Mouse (Mus musculus): ENCODE results near the gene Egfr. TPM values are rescaled to one million over a fixed set of nuclear protein-coding genes. Genes with fewer than 3 reads are reported as not detected.
A peak's percentile ranks its signal among the peaks of the same experiment; 100 is the strongest.

The Egfr gene
- polyA plus RNA-seq, 1 experiment from 2014 or later = 7.2 TPM

- H3K4me1 ChIP-seq (replicated peaks; ENCODE audit: control insufficient read depth, insufficient read depth, low read length) = no peaks in the 10 kb centered on the region; the same call in 1 of the 2 replicates
- WGBS = 33% methylated on average over 7 of the region's 7 CpGs
- peaks cover 37% of the 10 kb centered on the region for H3K27me3 ChIP-seq (ENCODE audit: control insufficient read depth, insufficient read depth, low read length)
- peak overlapping the region; percentile 54 for H3K4me3 ChIP-seq (replicated peaks; ENCODE audit: low read length)
- ATAC-seq (ENCODE audit: low FRiP score) = peak; percentile 7; the same call in 1 of the 2 replicates
- 0 out of 2 replicates have a peak overlapping the region, but pooled peaks have one; percentile 58 for H3K9ac ChIP-seq
- DNase-seq (ENCODE audit: low spot score) = no peak
- H3K9me3 ChIP-seq (ENCODE audit: control insufficient read depth, low read length) = no peaks in the 10 kb centered on the region
- no peaks in the 10 kb centered on the region for H3K36me3 ChIP-seq (replicated peaks; ENCODE audit: control insufficient read depth, insufficient read depth)
- no peak overlapping the region for H3K27ac ChIP-seq
- H3K4me2 ChIP-seq (replicated peaks) = peak overlapping the region; percentile 83
Measured at GRCm38 (mm10) chr11:16751457-16751982, 483 bp upstream of the Egfr start.

- H3K9me3 ChIP-seq (ENCODE audit: control insufficient read depth, low read length) = no peaks in the 10 kb centered on the region
- H3K36me3 ChIP-seq (replicated peaks; ENCODE audit: control insufficient read depth, insufficient read depth) = no peaks in the 10 kb centered on the region
- peak overlapping the region; percentile 54 for H3K4me3 ChIP-seq (replicated peaks; ENCODE audit: low read length)
- under 1% methylated on average over 67 of the region's 68 CpGs for WGBS
- ATAC-seq (ENCODE audit: low FRiP score) (peak; percentile 69), DNase-seq (ENCODE audit: low spot score) (no peak)
- peaks cover 37% of the 10 kb centered on the region for H3K27me3 ChIP-seq (ENCODE audit: control insufficient read depth, insufficient read depth, low read length)
- no peak overlapping the region for H3K27ac ChIP-seq
- H3K4me1 ChIP-seq (replicated peaks; ENCODE audit: control insufficient read depth, insufficient read depth, low read length) = no peaks in the 10 kb centered on the region; the same call in 1 of the 2 replicates
- peak overlapping the region; percentile 83 for H3K4me2 ChIP-seq (replicated peaks)
- peak overlapping the region; percentile 58 for H3K9ac ChIP-seq
Measured at GRCm38 (mm10) chr11:16752349-16753153, 548 bp downstream of the Egfr start.

- H3K9me3 ChIP-seq (ENCODE audit: control insufficient read depth, low read length) = no peaks in the 10 kb centered on the region
- no peak overlapping the region for H3K27ac ChIP-seq
- ATAC-seq (ENCODE audit: low FRiP score) (no peak), DNase-seq (ENCODE audit: low spot score) (no peak)
- peak overlapping the region; percentile 58; the same call in 1 of the 2 replicates for H3K9ac ChIP-seq
- H3K4me1 ChIP-seq (replicated peaks; ENCODE audit: control insufficient read depth, insufficient read depth, low read length) = no peaks in the 10 kb centered on the region; the same call in 1 of the 2 replicates
- peaks cover 37% of the 10 kb centered on the region for H3K27me3 ChIP-seq (ENCODE audit: control insufficient read depth, insufficient read depth, low read length)
- 35% methylated on average over 18 of the region's 18 CpGs for WGBS
- no peaks in the 10 kb centered on the region for H3K36me3 ChIP-seq (replicated peaks; ENCODE audit: control insufficient read depth, insufficient read depth)
- H3K4me2 ChIP-seq (replicated peaks) = peak overlapping the region; percentile 83
- H3K4me3 ChIP-seq (replicated peaks; ENCODE audit: low read length) = peak overlapping the region; percentile 54
Measured at GRCm38 (mm10) chr11:16753154-16754040, 1.4 kb downstream of the Egfr start.

GRCm38 (mm10) chr11:16759930-16760329 is 7.9 kb downstream of the Egfr start:
- Histone ChIP-seq H3K27ac (no peak overlapping the region), H3K9ac (no peak overlapping the region), H3K4me2 (replicated peaks) (no peak overlapping the region), H3K9me3 (ENCODE audit: control insufficient read depth, low read length) (no peaks in the 10 kb centered on the region), H3K36me3 (replicated peaks; ENCODE audit: control insufficient read depth, insufficient read depth) (no peaks in the 10 kb centered on the region), H3K4me1 (replicated peaks; ENCODE audit: control insufficient read depth, insufficient read depth, low read length) (no peaks in the 10 kb centered on the region), H3K4me3 (replicated peaks; ENCODE audit: low read length) (no peak overlapping the region), H3K27me3 (ENCODE audit: control insufficient read depth, insufficient read depth, low read length) (no peaks in the 10 kb centered on the region)
- no peak for ATAC-seq (ENCODE audit: low FRiP score)
- 91% methylated on average over 6 of the region's 6 CpGs for WGBS
- no peak for DNase-seq (ENCODE audit: low spot score)

- DNase-seq (ENCODE audit: low spot score) = no peak
- Histone ChIP-seq H3K4me3 (replicated peaks; ENCODE audit: low read length) (no peak overlapping the region), H3K4me2 (replicated peaks) (no peak overlapping the region), H3K9ac (no peak overlapping the region), H3K9me3 (ENCODE audit: control insufficient read depth, low read length) (no peaks in the 10 kb centered on the region), H3K27me3 (ENCODE audit: control insufficient read depth, insufficient read depth, low read length) (no peaks in the 10 kb centered on the region), H3K4me1 (replicated peaks; ENCODE audit: control insufficient read depth, insufficient read depth, low read length) (no peaks in the 10 kb centered on the region), H3K27ac (no peak overlapping the region), H3K36me3 (replicated peaks; ENCODE audit: control insufficient read depth, insufficient read depth) (no peaks in the 10 kb centered on the region)
- ATAC-seq (ENCODE audit: low FRiP score) = no peak
- 85% methylated on average over 2 of the region's 2 CpGs for WGBS
Measured at GRCm38 (mm10) chr11:16761184-16761583, 9.2 kb downstream of the Egfr start.

- Histone ChIP-seq H3K27me3 (ENCODE audit: control insufficient read depth, insufficient read depth, low read length) (no peaks in the 10 kb centered on the region), H3K4me2 (replicated peaks) (no peak overlapping the region), H3K9ac (no peak overlapping the region), H3K4me1 (replicated peaks; ENCODE audit: control insufficient read depth, insufficient read depth, low read length) (0 out of 2 replicates have a peak, but pooled peaks cover 3% of the 10 kb centered on the region), H3K9me3 (ENCODE audit: control insufficient read depth, low read length) (no peaks in the 10 kb centered on the region), H3K36me3 (replicated peaks; ENCODE audit: control insufficient read depth, insufficient read depth) (no peaks in the 10 kb centered on the region), H3K27ac (no peak overlapping the region), H3K4me3 (replicated peaks; ENCODE audit: low read length) (no peak overlapping the region)
- WGBS = 80% methylated on average over 9 of the region's 9 CpGs
- DNase-seq (ENCODE audit: low spot score) (no peak), ATAC-seq (ENCODE audit: low FRiP score) (no peak)
Measured at GRCm38 (mm10) chr11:16766038-16766815, 14.2 kb downstream of the Egfr start.

- Histone ChIP-seq H3K9ac (no peak overlapping the region), H3K27ac (no peak overlapping the region), H3K36me3 (replicated peaks; ENCODE audit: control insufficient read depth, insufficient read depth) (no peaks in the 10 kb centered on the region), H3K4me3 (replicated peaks; ENCODE audit: low read length) (no peak overlapping the region), H3K4me2 (replicated peaks) (no peak overlapping the region), H3K9me3 (ENCODE audit: control insufficient read depth, low read length) (no peaks in the 10 kb centered on the region), H3K4me1 (replicated peaks; ENCODE audit: control insufficient read depth, insufficient read depth, low read length) (0 out of 2 replicates have a peak, but pooled peaks cover 3% of the 10 kb centered on the region), H3K27me3 (ENCODE audit: control insufficient read depth, insufficient read depth, low read length) (no peaks in the 10 kb centered on the region)
- 95% methylated on average over 2 of the region's 2 CpGs for WGBS
- DNase-seq (ENCODE audit: low spot score) = no peak
- no peak for ATAC-seq (ENCODE audit: low FRiP score)
Measured at GRCm38 (mm10) chr11:16767984-16768383, 16.0 kb downstream of the Egfr start.

GRCm38 (mm10) chr11:16769276-16769675 is 17.3 kb downstream of the Egfr start:
- H3K9me3 ChIP-seq (ENCODE audit: control insufficient read depth, low read length) = no peaks in the 10 kb centered on the region
- WGBS = 92% methylated on average over 4 of the region's 4 CpGs
- DNase-seq (ENCODE audit: low spot score) = no peak
- no peak overlapping the region for H3K4me3 ChIP-seq (replicated peaks; ENCODE audit: low read length)
- H3K36me3 ChIP-seq (replicated peaks; ENCODE audit: control insufficient read depth, insufficient read depth) = no peaks in the 10 kb centered on the region
- no peak overlapping the region for H3K4me2 ChIP-seq (replicated peaks)
- no peak overlapping the region for H3K9ac ChIP-seq
- no peak overlapping the region for H3K27ac ChIP-seq
- no peaks in the 10 kb centered on the region for H3K27me3 ChIP-seq (ENCODE audit: control insufficient read depth, insufficient read depth, low read length)
- ATAC-seq (ENCODE audit: low FRiP score) = no peak
- 0 out of 2 replicates have a peak, but pooled peaks cover 3% of the 10 kb centered on the region for H3K4me1 ChIP-seq (replicated peaks; ENCODE audit: control insufficient read depth, insufficient read depth, low read length)
